Mouse (Mus musculus) kidney, embryonic 15.5 days (tissue): ENCODE results near the gene Col28a1. TPM values are rescaled to one million over a fixed set of nuclear protein-coding genes. Genes with fewer than 3 reads are reported as not detected.
"Not testable (repeated sequence)": the region's sequence is repeated elsewhere in the genome, so short reads cannot be mapped to it uniquely, and the experiment has no call there.

Experiments used
- ATAC-seq: fragments of 200-750 bp; cut with Nextera tagmentation; replicated peaks from 2 replicates; pipeline ENCODE4 v1.8.0; 2017; ENCODE audit warnings: moderate TSS enrichment; ENCODE audit not compliant: low FRiP score
- H3K27ac ChIP-seq: fragments of 300-500 bp; sonication (generic); 2 replicates; pipeline ENCODE4 v1.5.1; 2015; ENCODE audit warnings: mild to moderate bottlenecking, inconsistent platforms
- H3K27me3 ChIP-seq: fragments of 300-500 bp; sonication (generic); 2 replicates; pipeline ENCODE4 v1.6.1; 2015; ENCODE audit warnings: inconsistent platforms
- H3K36me3 ChIP-seq: fragments of 300-500 bp; sonication (generic); 2 replicates; pipeline ENCODE4 v1.6.1; 2015; ENCODE audit warnings: inconsistent platforms
- H3K4me1 ChIP-seq: fragments of 300-500 bp; sonication (generic); 2 replicates; pipeline ENCODE4 v1.6.1; 2015; ENCODE audit warnings: inconsistent platforms
- H3K4me2 ChIP-seq: fragments of 300-500 bp; sonication (generic); 2 replicates; pipeline ENCODE4 v1.6.1; 2015; ENCODE audit warnings: moderate library complexity, mild to moderate bottlenecking, inconsistent platforms
- H3K4me3 ChIP-seq: fragments of 300-500 bp; sonication (generic); replicated peaks from 2 replicates; pipeline ENCODE4 v1.5.1; 2015; ENCODE audit warnings: mild to moderate bottlenecking, inconsistent platforms
- H3K9ac ChIP-seq: fragments of 300-500 bp; sonication (generic); 2 replicates; pipeline ENCODE4 v1.6.1; 2015; ENCODE audit warnings: mild to moderate bottlenecking, inconsistent platforms
- H3K9me3 ChIP-seq: fragments of 300-500 bp; sonication (generic); replicated peaks from 2 replicates; pipeline ENCODE4 v1.6.1; 2016; ENCODE audit warnings: inconsistent platforms
- WGBS: fragments of 180-500 bp; shearing (Covaris S2); methylation state at CpG from one replicate; pipeline ENCODE4 v1.1.7; 2015; ENCODE audit warnings: mixed read lengths; 5-methylcytosine and 5-hydroxymethylcytosine counted together
- polyA plus RNA-seq: library from polyadenylated mRNA; unstranded; fragments of >200 nt; fragmentation: Nextera tagmentation; extraction: Ambion mirVana; gene quantifications from 2 replicates; pipeline ENCODE4 v1.2.1, GENCODE M21; 2015

Col28a1 gene
- polyA plus RNA-seq, 1 experiment from 2014 or later, result 0.39 TPM

DNA sequence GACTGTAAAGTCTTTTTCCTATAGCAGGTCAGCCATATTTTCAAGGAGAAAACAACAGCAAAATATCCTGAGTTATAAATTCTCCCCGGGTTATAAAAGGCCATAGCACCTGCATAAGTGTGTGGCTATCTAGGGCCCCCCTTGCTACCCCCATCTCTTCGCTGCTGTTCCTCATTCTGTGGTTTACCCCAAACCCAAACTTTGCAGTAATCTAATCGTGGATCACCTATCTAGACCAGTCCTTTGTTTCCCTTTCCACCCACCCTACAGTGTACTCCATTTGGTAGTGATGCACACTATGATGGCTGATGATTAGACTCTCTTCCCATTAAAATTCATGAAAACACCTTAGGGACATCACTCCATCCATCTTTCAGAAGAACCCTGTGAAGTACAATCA, 125.3 kb downstream of the Col28a1 start:
- no peaks in the 10 kb centered on the region for H3K4me1 ChIP-seq
- no peak for ATAC-seq

DNA sequence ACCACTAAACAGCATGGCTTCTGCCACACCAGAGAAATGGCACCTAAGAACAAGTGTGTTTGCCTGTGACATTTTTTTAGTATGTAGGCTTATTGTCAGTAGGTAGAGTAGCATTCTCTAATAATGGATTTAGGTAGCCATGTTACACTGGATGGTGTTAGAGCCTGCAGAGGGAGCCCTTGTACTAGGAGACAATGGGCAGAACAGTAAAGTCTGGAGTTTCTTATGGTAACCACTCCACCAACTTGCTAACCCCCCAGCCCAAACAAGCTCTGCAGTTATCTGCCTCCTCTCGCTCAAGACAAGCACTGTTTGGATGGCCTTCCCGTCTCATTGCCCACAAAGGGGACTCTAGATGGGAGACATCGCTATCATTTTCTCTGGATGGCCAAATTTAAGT, 126.2 kb downstream of the Col28a1 start:
- H3K9me3 ChIP-seq, result no peaks in the 10 kb centered on the region
- H3K27ac ChIP-seq, result no peak overlapping the region
- 59% methylated on average over 3 of the region's 3 CpGs for WGBS
- no peak overlapping the region for H3K9ac ChIP-seq
- H3K4me2 ChIP-seq, result no peak overlapping the region
- no peaks in the 10 kb centered on the region for H3K27me3 ChIP-seq
- no peak for ATAC-seq
- H3K4me3 ChIP-seq, result no peak overlapping the region
- no peaks in the 10 kb centered on the region for H3K4me1 ChIP-seq
- H3K36me3 ChIP-seq, result no peaks in the 10 kb centered on the region

More for the DNA sequence above, 125.3 kb downstream of the Col28a1 start:
- WGBS, result 86% methylated on average over 3 of the region's 3 CpGs
- Histone ChIP-seq H3K4me2 (no peak overlapping the region), H3K4me3 (no peak overlapping the region), H3K36me3 (no peaks in the 10 kb centered on the region), H3K27ac (no peak overlapping the region), H3K9ac (no peak overlapping the region), H3K9me3 (no peaks in the 10 kb centered on the region), H3K27me3 (no peaks in the 10 kb centered on the region)

DNA sequence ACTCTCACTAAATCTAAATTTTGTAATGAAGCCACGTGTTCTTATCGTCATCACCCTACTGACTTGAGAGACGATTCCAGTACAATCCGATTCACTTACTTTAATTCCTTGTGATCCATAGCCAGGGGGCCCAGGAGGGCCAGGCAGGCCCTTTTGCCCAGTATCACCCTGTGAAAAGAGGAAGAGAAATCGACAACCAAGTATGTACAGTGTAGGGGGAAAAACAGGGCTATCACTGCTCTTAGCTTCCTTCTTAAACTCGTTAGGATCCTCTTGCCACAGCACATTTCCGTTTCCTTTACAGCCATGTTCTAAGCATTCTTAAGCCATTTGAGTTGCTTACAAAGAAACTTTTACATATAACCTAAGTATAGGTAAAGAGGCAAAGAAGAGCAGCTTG, 133.2 kb downstream of the Col28a1 start:
- Histone ChIP-seq H3K4me2 (no peak overlapping the region), H3K27ac (no peak overlapping the region), H3K36me3 (no peaks in the 10 kb centered on the region), H3K9me3 (no peaks in the 10 kb centered on the region), H3K27me3 (no peaks in the 10 kb centered on the region), H3K4me1 (no peaks in the 10 kb centered on the region), H3K9ac (no peak overlapping the region), H3K4me3 (no peak overlapping the region)
- 78% methylated on average over 7 of the region's 7 CpGs for WGBS
- ATAC-seq, result no peak

DNA sequence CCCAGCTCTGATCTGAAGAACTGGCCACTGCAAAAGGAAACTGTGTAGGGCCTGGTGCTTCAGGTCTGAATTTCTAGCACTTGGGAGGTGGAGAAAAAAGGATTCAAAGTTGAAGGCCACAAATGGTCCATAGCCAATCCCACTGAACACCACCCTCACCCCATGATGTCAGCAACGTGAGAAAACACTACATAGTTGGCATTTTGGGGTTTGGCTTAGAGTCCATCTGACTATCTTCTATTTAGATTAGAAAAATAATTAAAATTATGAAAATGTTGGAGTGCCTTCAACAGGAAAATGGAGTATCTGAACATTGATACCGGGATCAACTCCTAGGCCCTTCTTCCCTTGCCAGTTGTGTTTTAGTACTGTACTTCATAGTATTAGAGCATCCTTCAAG, 144.2 kb downstream of the Col28a1 start:
- no peak overlapping the region for H3K4me2 ChIP-seq
- H3K27me3 ChIP-seq, result no peaks in the 10 kb centered on the region
- H3K36me3 ChIP-seq, result no peaks in the 10 kb centered on the region
- no peak overlapping the region for H3K4me3 ChIP-seq
- no peak for ATAC-seq
- no peak overlapping the region for H3K9ac ChIP-seq
- H3K9me3 ChIP-seq, result no peaks in the 10 kb centered on the region
- 0 out of 2 replicates have a peak, but pooled peaks cover 4% of the 10 kb centered on the region for H3K4me1 ChIP-seq
- 83% methylated on average over 2 of the region's 2 CpGs for WGBS
- no peak overlapping the region for H3K27ac ChIP-seq

DNA sequence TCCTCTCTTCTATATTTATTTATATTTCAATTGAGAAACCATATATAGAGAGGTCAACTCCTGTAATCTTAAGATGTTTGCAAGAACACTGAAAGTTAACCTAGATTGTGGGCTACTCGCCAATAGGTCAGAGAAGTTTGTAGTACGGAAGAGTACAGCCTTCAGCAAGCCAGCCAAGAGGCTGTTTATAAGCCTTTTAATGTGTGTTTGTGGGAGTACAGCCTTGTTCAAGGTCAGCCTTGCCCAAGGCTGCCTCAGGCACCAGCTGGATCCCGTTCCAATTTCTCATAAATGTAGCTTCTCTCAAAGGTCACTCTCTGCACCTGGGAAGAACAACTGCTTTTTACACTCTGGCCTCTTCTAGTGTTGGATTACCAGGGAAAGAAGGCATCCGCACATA, 146.0 kb downstream of the Col28a1 start:
- Histone ChIP-seq H3K27me3 (no peaks in the 10 kb centered on the region), H3K9me3 (no peaks in the 10 kb centered on the region), H3K36me3 (no peaks in the 10 kb centered on the region), H3K4me3 (no peak overlapping the region), H3K4me1 (0 out of 2 replicates have a peak, but pooled peaks cover 4% of the 10 kb centered on the region), H3K4me2 (no peak overlapping the region), H3K27ac (no peak overlapping the region), H3K9ac (no peak overlapping the region)
- peak; percentile 66 for ATAC-seq
- 19% methylated on average over 4 of the region's 4 CpGs for WGBS

DNA sequence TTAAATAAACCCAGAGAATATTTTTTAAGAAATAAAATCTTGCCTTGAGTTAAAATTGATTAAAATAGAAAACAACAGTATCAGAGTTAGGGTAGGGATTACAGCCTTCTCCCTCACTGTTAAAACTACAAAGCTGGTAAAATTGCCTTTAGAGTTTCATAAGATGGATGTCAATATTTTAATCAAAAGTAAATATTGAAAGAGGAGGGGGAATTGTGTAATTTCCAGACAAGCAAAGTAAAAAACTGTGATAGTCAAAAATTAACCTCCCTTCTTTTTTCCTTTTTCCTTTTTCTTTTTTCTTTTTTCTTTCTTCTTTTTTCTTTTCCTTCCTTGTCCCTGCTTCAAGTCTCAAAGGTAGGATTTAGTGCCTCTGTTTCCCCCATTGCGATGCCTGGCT, 146.6 kb downstream of the Col28a1 start:
- no peaks in the 10 kb centered on the region for H3K27me3 ChIP-seq
- no peak overlapping the region for H3K9ac ChIP-seq
- no peak overlapping the region for H3K27ac ChIP-seq
- no peak overlapping the region for H3K4me3 ChIP-seq
- 90% methylated on average over 1 of the region's 1 CpGs for WGBS
- H3K36me3 ChIP-seq, result no peaks in the 10 kb centered on the region
- ATAC-seq, result no peak
- no peaks in the 10 kb centered on the region for H3K9me3 ChIP-seq
- no peak overlapping the region for H3K4me2 ChIP-seq
- H3K4me1 ChIP-seq, result 0 out of 2 replicates have a peak, but pooled peaks cover 4% of the 10 kb centered on the region

DNA sequence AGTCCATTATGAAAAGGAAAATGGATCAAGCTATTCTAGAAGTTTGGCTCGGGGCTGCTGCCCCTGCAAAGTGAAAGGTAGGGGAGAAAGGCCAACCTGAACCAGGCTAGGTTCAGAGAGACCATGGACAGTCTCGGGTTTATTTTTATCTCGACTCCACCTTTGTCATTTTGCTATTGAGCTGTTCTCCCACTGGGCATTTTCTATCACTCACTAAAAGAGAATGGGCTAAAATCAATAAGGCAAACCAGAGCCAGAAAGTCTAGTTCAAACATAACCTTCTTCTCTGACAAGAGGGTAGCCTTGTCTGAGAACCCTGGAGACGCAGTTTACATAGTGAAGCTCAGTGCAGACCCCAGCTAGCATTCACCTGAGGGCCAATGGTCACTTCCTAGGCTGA, 163.7 kb downstream of the Col28a1 start:
- H3K4me2 ChIP-seq, result no peak overlapping the region
- no peaks in the 10 kb centered on the region for H3K27me3 ChIP-seq
- no peak overlapping the region for H3K27ac ChIP-seq
- no peaks in the 10 kb centered on the region for H3K4me1 ChIP-seq
- 79% methylated on average over 4 of the region's 4 CpGs for WGBS
- no peak overlapping the region for H3K9ac ChIP-seq
- H3K9me3 ChIP-seq, result no peaks in the 10 kb centered on the region
- no peak overlapping the region for H3K4me3 ChIP-seq
- no peak for ATAC-seq
- no peaks in the 10 kb centered on the region for H3K36me3 ChIP-seq

DNA sequence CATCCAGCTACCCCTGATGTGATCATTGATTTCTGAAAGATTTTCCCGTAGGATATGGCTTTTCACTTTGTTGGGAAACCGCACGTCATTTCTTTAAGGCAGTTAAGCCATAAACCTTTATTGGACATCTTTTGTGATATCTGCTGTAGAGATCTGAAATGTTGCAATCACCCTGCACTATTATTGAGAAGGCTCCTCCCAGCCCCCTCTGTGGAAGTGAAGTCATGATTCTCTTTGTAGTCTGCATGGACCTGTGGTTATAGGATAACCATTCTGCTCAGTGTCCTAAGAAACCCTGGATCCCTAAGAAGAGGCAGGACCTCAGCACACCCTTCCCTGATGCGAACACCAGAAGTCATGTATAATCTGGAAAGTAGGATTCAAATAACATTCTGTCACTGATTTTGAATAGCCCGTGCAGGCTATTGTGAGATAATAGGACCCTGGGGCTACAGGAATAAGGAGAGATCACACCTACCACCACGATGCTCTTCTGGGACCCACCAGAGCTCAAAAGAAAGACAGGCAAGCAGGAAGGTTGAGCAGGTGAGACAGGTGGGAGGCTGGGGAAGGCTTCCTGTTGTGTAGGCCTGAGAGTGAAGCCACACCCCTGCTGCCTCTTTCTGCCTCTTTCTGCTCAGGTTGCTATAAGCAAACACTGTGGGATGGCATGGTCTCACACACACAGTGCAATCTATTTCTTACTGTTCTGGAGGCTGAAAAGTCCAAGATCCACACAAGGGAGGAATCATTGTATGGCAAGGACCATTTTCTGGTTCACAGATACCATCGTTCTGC, 166.9 kb downstream of the Col28a1 start:
- Histone ChIP-seq H3K27ac (no peak overlapping the region), H3K4me3 (no peak overlapping the region)
- 86% methylated on average over 7 of the region's 7 CpGs for WGBS

DNA sequence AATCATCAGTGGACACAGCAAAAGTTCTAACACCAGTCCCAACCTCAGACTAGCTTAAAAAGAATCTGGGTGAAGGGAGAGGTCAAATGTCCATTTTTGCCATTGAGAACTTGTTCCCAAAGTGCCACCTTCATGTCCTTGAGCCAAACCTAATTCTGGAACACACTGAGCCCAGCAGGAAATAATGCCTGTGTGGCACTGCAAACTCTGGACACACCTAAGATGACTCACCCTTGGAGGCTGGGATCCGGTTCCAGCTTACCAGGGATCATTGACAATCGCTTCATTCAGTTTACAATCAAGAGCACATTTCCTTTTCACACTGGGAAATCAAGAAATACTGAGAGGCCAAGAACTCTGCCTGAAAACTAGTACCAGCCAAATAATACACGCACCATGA, 168.9 kb downstream of the Col28a1 start:
- Histone ChIP-seq H3K9me3 (no peaks in the 10 kb centered on the region), H3K9ac (no peak overlapping the region), H3K4me1 (no peaks in the 10 kb centered on the region), H3K4me3 (no peak overlapping the region), H3K4me2 (no peak overlapping the region), H3K36me3 (no peaks in the 10 kb centered on the region), H3K27me3 (no peaks in the 10 kb centered on the region), H3K27ac (no peak overlapping the region)
- WGBS, result 80% methylated on average over 3 of the region's 3 CpGs
- no peak for ATAC-seq

More for the DNA sequence above, 166.9 kb downstream of the Col28a1 start:
- no peaks in the 10 kb centered on the region for H3K9me3 ChIP-seq
- H3K9ac ChIP-seq, result no peak overlapping the region
- no peak overlapping the region for H3K4me2 ChIP-seq
- H3K27me3 ChIP-seq, result no peaks in the 10 kb centered on the region
- no peaks in the 10 kb centered on the region for H3K36me3 ChIP-seq
- H3K4me1 ChIP-seq, result no peaks in the 10 kb centered on the region
- ATAC-seq, result no peak

DNA sequence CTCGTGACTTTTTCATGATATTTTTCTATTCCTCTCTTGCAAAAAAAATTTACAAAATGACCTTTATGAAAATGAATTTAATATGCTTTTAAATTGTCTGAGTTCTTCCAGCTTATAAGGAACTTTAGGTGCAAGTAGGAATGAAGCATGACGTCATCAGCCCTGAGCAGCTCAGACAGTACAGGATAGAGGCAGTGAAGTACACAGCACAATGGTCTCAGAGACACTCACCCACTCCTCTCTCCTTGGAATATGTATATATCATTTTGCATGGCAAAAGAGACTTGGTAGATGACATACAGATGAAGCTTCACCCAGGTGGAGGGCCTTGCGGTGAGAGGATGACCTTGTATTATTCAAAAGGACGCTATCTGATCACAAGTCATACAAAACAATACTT, 197.7 kb downstream of the Col28a1 start:
- H3K36me3 ChIP-seq, result no peaks in the 10 kb centered on the region
- WGBS, result 86% methylated on average over 4 of the region's 4 CpGs
- no peak overlapping the region for H3K4me2 ChIP-seq
- H3K9ac ChIP-seq, result no peak overlapping the region
- no peak overlapping the region for H3K27ac ChIP-seq
- no peak overlapping the region for H3K4me3 ChIP-seq
- H3K27me3 ChIP-seq, result no peaks in the 10 kb centered on the region
- no peaks in the 10 kb centered on the region for H3K9me3 ChIP-seq
- no peaks in the 10 kb centered on the region for H3K4me1 ChIP-seq
- ATAC-seq, result no peak

DNA sequence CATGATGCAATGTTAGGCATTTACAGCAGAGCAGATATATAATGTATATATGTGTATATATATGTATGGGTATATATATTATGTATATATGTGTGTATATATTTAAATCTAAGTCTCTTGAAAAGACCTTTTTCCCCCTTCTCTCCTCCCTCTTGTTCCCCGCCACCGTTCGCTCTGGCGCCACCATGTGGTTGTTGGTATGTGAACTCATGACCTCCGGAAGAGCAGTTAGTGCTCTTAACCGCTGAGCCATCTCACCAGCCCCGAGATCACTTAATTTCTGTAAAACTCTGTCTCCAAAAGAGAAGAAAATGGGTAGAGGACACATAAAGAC, 208.8 kb downstream of the Col28a1 start:
- 0 out of 2 replicates have a peak, but pooled peaks have one; percentile 46 for ATAC-seq

DNA sequence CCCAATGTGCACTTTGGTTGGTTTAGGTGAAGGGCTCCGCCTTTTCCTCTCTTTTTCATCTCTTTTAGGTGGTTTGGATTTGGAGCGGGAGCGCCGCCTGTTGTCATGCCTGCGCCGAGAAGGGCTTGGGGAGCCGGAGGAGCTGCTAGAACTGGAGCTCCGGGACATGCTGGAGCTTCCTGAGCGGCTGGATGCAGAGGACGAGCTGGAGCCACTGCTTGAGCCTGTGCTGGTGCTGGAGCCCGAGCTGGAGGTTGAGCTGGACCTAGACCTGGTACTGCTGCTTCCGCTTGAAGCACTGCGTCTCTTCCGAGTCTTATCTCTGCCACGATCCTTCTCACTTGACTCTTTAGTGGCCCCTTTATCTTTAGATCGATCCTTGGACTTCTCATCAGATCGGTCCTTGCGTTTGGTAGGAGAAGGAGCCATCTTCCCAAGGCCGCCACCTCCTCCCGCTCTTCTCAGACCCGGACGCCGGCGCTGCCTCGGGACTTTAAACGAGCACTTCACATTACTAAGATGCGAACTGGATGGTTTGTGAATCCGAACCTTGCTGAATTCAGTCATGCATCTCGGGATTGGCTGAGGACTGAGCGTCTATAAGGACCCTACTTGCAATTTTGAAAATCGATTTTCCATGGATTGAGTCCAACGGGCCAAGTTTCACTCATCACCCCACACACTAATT, 209.3 kb downstream of the Col28a1 start:
- H3K27me3 ChIP-seq, H3K4me1 ChIP-seq, H3K9ac ChIP-seq, H3K36me3 ChIP-seq, H3K27ac ChIP-seq, H3K9me3 ChIP-seq: not testable (repeated sequence)
- 67% methylated on average over 32 of the region's 32 CpGs for WGBS
- Histone ChIP-seq H3K4me3 (peak overlapping the region; percentile 32), H3K4me2 (peak overlapping the region; percentile 53)
- ATAC-seq, result peak; percentile 69; the same call in 1 of the 2 replicates

More for the DNA sequence above, 208.8 kb downstream of the Col28a1 start:
- H3K36me3 ChIP-seq, result no peaks in the 10 kb centered on the region
- H3K4me1 ChIP-seq, result no peaks in the 10 kb centered on the region
- peak overlapping the region; percentile 32 for H3K4me3 ChIP-seq
- WGBS, result 33% methylated on average over 7 of the region's 7 CpGs
- H3K27me3 ChIP-seq, result no peaks in the 10 kb centered on the region
- H3K9me3 ChIP-seq, result no peaks in the 10 kb centered on the region
- no peak overlapping the region for H3K27ac ChIP-seq
- peak overlapping the region; percentile 53 for H3K4me2 ChIP-seq
- H3K9ac ChIP-seq, result no peak overlapping the region
